Mouse (Mus musculus): Measurements from ENCODE around the gene Olfr810. TPM values are rescaled to one million over a fixed set of nuclear protein-coding genes. Genes with fewer than 3 reads are reported as not detected.

The Olfr810 gene
- not detected in 2 replicates for total RNA-seq (2014; fragmentation: Nextera tagmentation)
- 0.05 and 0.06 TPM in 2 replicates for total RNA-seq (2017)
- not detected in 2 replicates for polyA plus RNA-seq (2012)

GRCm38 (mm10) chr10:129794817-129795216, at the start of gene Olfr810:
Olfr810 (minus strand) TSS chr10:129794917.
- H3K36me3 ChIP-seq (replicated peaks): no peaks in the 10 kb centered on the region
- TF ChIP-seq TAL1 (conservative IDR thresholded peaks at IDR 0.05; ENCODE audit: low read depth, low read length): no peak
- TF ChIP-seq GATA2 (IDR thresholded peaks at IDR 0.05; ENCODE audit: borderline replicate concordance, low read depth, low read length): no peak
- TF ChIP-seq CTCF (IDR thresholded peaks at IDR 0.05; ENCODE audit: low read depth, low read length): no peak
- no peak for TF ChIP-seq GATA1 (IDR thresholded peaks at IDR 0.05; ENCODE audit: borderline replicate concordance, low read length)
- TF ChIP-seq POLR2AphosphoS5 (IDR thresholded peaks at IDR 0.05; ENCODE audit: insufficient replicate concordance, low read depth, low read length): no peak
- ATAC-seq (ENCODE audit: extremely low read depth, insufficient number of reproducible peaks, low FRiP score, poor library complexity, severe bottlenecking) (no peak), DNase-seq (ENCODE audit: low spot score) (no peak)
- no peaks in the 10 kb centered on the region for H3K27me3 ChIP-seq (ENCODE audit: insufficient read depth, low read length)
- no peaks in the 10 kb centered on the region for H3K9me3 ChIP-seq (replicated peaks)
- no peak within 1 kb of the TSS for H3K4me3 ChIP-seq (ENCODE audit: low read depth, low read length)
- H3K4me1 ChIP-seq (ENCODE audit: insufficient read depth, low read depth, low read length): no peaks in the 10 kb centered on the region

- no peak for DNase-seq (ENCODE audit: low spot score)
- ATAC-seq (ENCODE audit: extremely low read depth, insufficient number of reproducible peaks, low FRiP score, poor library complexity, severe bottlenecking): no peak
- TF ChIP-seq POLR2AphosphoS5 (IDR thresholded peaks at IDR 0.05; ENCODE audit: insufficient replicate concordance, low read depth, low read length) (no peak), CTCF (IDR thresholded peaks at IDR 0.05; ENCODE audit: low read depth, low read length) (no peak), TAL1 (conservative IDR thresholded peaks at IDR 0.05; ENCODE audit: low read depth, low read length) (no peak), GATA2 (IDR thresholded peaks at IDR 0.05; ENCODE audit: borderline replicate concordance, low read depth, low read length) (no peak), GATA1 (IDR thresholded peaks at IDR 0.05; ENCODE audit: borderline replicate concordance, low read length) (no peak)
- Histone ChIP-seq H3K27me3 (ENCODE audit: insufficient read depth, low read length) (no peaks in the 10 kb centered on the region), H3K9me3 (replicated peaks) (no peaks in the 10 kb centered on the region), H3K4me3 (ENCODE audit: low read depth, low read length) (no peak within 1 kb of the TSS), H3K4me1 (ENCODE audit: insufficient read depth, low read depth, low read length) (no peaks in the 10 kb centered on the region), H3K36me3 (replicated peaks) (no peaks in the 10 kb centered on the region)
These were observed 9.6 kb upstream of the Olfr810 start, which contains the start of gene Olfr811 for GRCm38 (mm10) chr10:129804296-129804695. Olfr811 (minus strand) TSS chr10:129804396.

- Histone ChIP-seq H3K4me1 (ENCODE audit: insufficient read depth, low read depth, low read length) (no peaks in the 10 kb centered on the region), H3K4me3 (ENCODE audit: low read depth, low read length) (no peak overlapping the region), H3K36me3 (replicated peaks) (no peaks in the 10 kb centered on the region), H3K9me3 (replicated peaks) (no peaks in the 10 kb centered on the region), H3K27me3 (ENCODE audit: insufficient read depth, low read length) (no peaks in the 10 kb centered on the region)
- ATAC-seq (ENCODE audit: extremely low read depth, insufficient number of reproducible peaks, low FRiP score, poor library complexity, severe bottlenecking) (no peak), DNase-seq (ENCODE audit: low spot score) (no peak)
- TF ChIP-seq GATA1 (IDR thresholded peaks at IDR 0.05; ENCODE audit: borderline replicate concordance, low read length): no peak
- TF ChIP-seq GATA2 (IDR thresholded peaks at IDR 0.05; ENCODE audit: borderline replicate concordance, low read depth, low read length): no peak
- no peak for TF ChIP-seq POLR2AphosphoS5 (IDR thresholded peaks at IDR 0.05; ENCODE audit: insufficient replicate concordance, low read depth, low read length)
- TF ChIP-seq CTCF (IDR thresholded peaks at IDR 0.05; ENCODE audit: low read depth, low read length): no peak
- TF ChIP-seq TAL1 (conservative IDR thresholded peaks at IDR 0.05; ENCODE audit: low read depth, low read length): no peak
These were observed 16.6 kb downstream of the Olfr810 start for GRCm38 (mm10) chr10:129778123-129778522.

- ATAC-seq (ENCODE audit: extremely low read depth, insufficient number of reproducible peaks, low FRiP score, poor library complexity, severe bottlenecking): no peak
- TF ChIP-seq POLR2AphosphoS5 (IDR thresholded peaks at IDR 0.05; ENCODE audit: insufficient replicate concordance, low read depth, low read length) (no peak), CTCF (IDR thresholded peaks at IDR 0.05; ENCODE audit: low read depth, low read length) (no peak), GATA1 (IDR thresholded peaks at IDR 0.05; ENCODE audit: borderline replicate concordance, low read length) (no peak), GATA2 (IDR thresholded peaks at IDR 0.05; ENCODE audit: borderline replicate concordance, low read depth, low read length) (no peak), TAL1 (conservative IDR thresholded peaks at IDR 0.05; ENCODE audit: low read depth, low read length) (no peak)
- no peak for DNase-seq (ENCODE audit: low spot score)
- Histone ChIP-seq H3K27me3 (ENCODE audit: insufficient read depth, low read length) (no peaks in the 10 kb centered on the region), H3K4me3 (ENCODE audit: low read depth, low read length) (no peak within 1 kb of the TSS), H3K36me3 (replicated peaks) (no peaks in the 10 kb centered on the region), H3K9me3 (replicated peaks) (no peaks in the 10 kb centered on the region), H3K4me1 (ENCODE audit: insufficient read depth, low read depth, low read length) (no peaks in the 10 kb centered on the region)
These were observed 20.4 kb downstream of the Olfr810 start, which contains the start of gene Olfr809 for GRCm38 (mm10) chr10:129774338-129774737. Olfr809 (plus strand) TSS chr10:129774638.

- Histone ChIP-seq H3K36me3 (replicated peaks) (no peaks in the 10 kb centered on the region), H3K27me3 (ENCODE audit: insufficient read depth, low read length) (no peaks in the 10 kb centered on the region), H3K4me1 (ENCODE audit: insufficient read depth, low read depth, low read length) (no peaks in the 10 kb centered on the region), H3K4me3 (ENCODE audit: low read depth, low read length) (no peak within 1 kb of the TSS), H3K9me3 (replicated peaks) (no peaks in the 10 kb centered on the region)
- TF ChIP-seq POLR2AphosphoS5 (IDR thresholded peaks at IDR 0.05; ENCODE audit: insufficient replicate concordance, low read depth, low read length): no peak
- TF ChIP-seq TAL1 (conservative IDR thresholded peaks at IDR 0.05; ENCODE audit: low read depth, low read length): no peak
- no peak for TF ChIP-seq GATA1 (IDR thresholded peaks at IDR 0.05; ENCODE audit: borderline replicate concordance, low read length)
- no peak for TF ChIP-seq CTCF (IDR thresholded peaks at IDR 0.05; ENCODE audit: low read depth, low read length)
- no peak for TF ChIP-seq GATA2 (IDR thresholded peaks at IDR 0.05; ENCODE audit: borderline replicate concordance, low read depth, low read length)
- ATAC-seq (ENCODE audit: extremely low read depth, insufficient number of reproducible peaks, low FRiP score, poor library complexity, severe bottlenecking) (no peak), DNase-seq (ENCODE audit: low spot score) (no peak)
These were observed 29.5 kb downstream of the Olfr810 start, which contains the start of gene Olfr808 for GRCm38 (mm10) chr10:129765182-129765581. Olfr808 (plus strand) TSS chr10:129765482.

- ATAC-seq (ENCODE audit: extremely low read depth, insufficient number of reproducible peaks, low FRiP score, poor library complexity, severe bottlenecking): no peak
- DNase-seq (ENCODE audit: low spot score): no peak
- no peak within 1 kb of the TSS for H3K4me3 ChIP-seq (ENCODE audit: low read depth, low read length)
- H3K36me3 ChIP-seq (replicated peaks): no peaks in the 10 kb centered on the region
- no peaks in the 10 kb centered on the region for H3K4me1 ChIP-seq (ENCODE audit: insufficient read depth, low read depth, low read length)
- TF ChIP-seq TAL1 (conservative IDR thresholded peaks at IDR 0.05; ENCODE audit: low read depth, low read length) (no peak), CTCF (IDR thresholded peaks at IDR 0.05; ENCODE audit: low read depth, low read length) (no peak), POLR2AphosphoS5 (IDR thresholded peaks at IDR 0.05; ENCODE audit: insufficient replicate concordance, low read depth, low read length) (no peak), GATA1 (IDR thresholded peaks at IDR 0.05; ENCODE audit: borderline replicate concordance, low read length) (no peak), GATA2 (IDR thresholded peaks at IDR 0.05; ENCODE audit: borderline replicate concordance, low read depth, low read length) (no peak)
- H3K9me3 ChIP-seq (replicated peaks): no peaks in the 10 kb centered on the region
- no peaks in the 10 kb centered on the region for H3K27me3 ChIP-seq (ENCODE audit: insufficient read depth, low read length)
These were observed 37.0 kb downstream of the Olfr810 start, which contains the start of gene Olfr807 for GRCm38 (mm10) chr10:129757693-129758092. Olfr807 (minus strand) TSS chr10:129757793.
